Mouse (Mus musculus): ENCODE results near the gene Gm21992. TPM values are rescaled to one million over a fixed set of nuclear protein-coding genes. Genes with fewer than 3 reads are reported as not detected.

Gm21992 gene
- 10 to 100 TPM; 32.0 to 43.4 (median 35.6) TPM for polyA plus RNA-seq (2017; shearing (Covaris generic))

- ATAC-seq = peak; percentile 97
Measured at GRCm38 (mm10) chr19:4811063-4811908, at the start of gene Gm21992, which contains the start of gene Rbm14. Gm21992 (minus strand) TSS chr19:4811612. Rbm14 (minus strand) TSS chr19:4811634.

- no peak for ATAC-seq
Measured at GRCm38 (mm10) chr19:4859081-4859480, 47.7 kb upstream of the Gm21992 start.

- no peak for ATAC-seq
Measured at GRCm38 (mm10) chr19:4855951-4856350, 44.5 kb upstream of the Gm21992 start.

GRCm38 (mm10) chr19:4855470-4855820 lies 44.0 kb upstream of the Gm21992 start:
- no peak for ATAC-seq

- ATAC-seq = no peak
Measured at GRCm38 (mm10) chr19:4854552-4855469, 43.4 kb upstream of the Gm21992 start, which contains the start of gene Ctsf. Ctsf (plus strand) TSS chr19:4855130.

- no peak for ATAC-seq
Measured at GRCm38 (mm10) chr19:4850281-4850680, 38.9 kb upstream of the Gm21992 start.

- no peak for ATAC-seq
Measured at GRCm38 (mm10) chr19:4849800-4850199, 38.4 kb upstream of the Gm21992 start.

- peak; percentile 65 for ATAC-seq
Measured at GRCm38 (mm10) chr19:4847490-4847889, 36.1 kb upstream of the Gm21992 start.

GRCm38 (mm10) chr19:4845846-4846245 lies 34.4 kb upstream of the Gm21992 start:
- ATAC-seq = no peak

GRCm38 (mm10) chr19:4842611-4843010 lies 31.2 kb upstream of the Gm21992 start:
- no peak for ATAC-seq

GRCm38 (mm10) chr19:4840848-4841247 lies 29.4 kb upstream of the Gm21992 start:
- no peak for ATAC-seq

- peak; percentile 98 for ATAC-seq
Measured at GRCm38 (mm10) chr19:4839149-4839548, 27.7 kb upstream of the Gm21992 start, which contains the start of the genes Ccs and Ccdc87. Ccs (minus strand) TSS chr19:4839332. Ccdc87 (plus strand) TSS chr19:4839366.

- no peak for ATAC-seq
Measured at GRCm38 (mm10) chr19:4838526-4839140, 27.2 kb upstream of the Gm21992 start.

GRCm38 (mm10) chr19:4837049-4837448 lies 25.6 kb upstream of the Gm21992 start:
- no peak for ATAC-seq

GRCm38 (mm10) chr19:4836096-4836495 lies 24.7 kb upstream of the Gm21992 start:
- ATAC-seq = no peak

- ATAC-seq = no peak
Measured at GRCm38 (mm10) chr19:4833977-4834376, 22.6 kb upstream of the Gm21992 start.

- no peak for ATAC-seq
Measured at GRCm38 (mm10) chr19:4829156-4829555, 17.7 kb upstream of the Gm21992 start.

GRCm38 (mm10) chr19:4828444-4829114 lies 17.2 kb upstream of the Gm21992 start:
- ATAC-seq = no peak

GRCm38 (mm10) chr19:4820678-4821303 lies 9.4 kb upstream of the Gm21992 start:
- ATAC-seq = no peak

- ATAC-seq = no peak
Measured at GRCm38 (mm10) chr19:4817182-4817835, 5.9 kb upstream of the Gm21992 start.

- no peak for ATAC-seq
Measured at GRCm38 (mm10) chr19:4813015-4813414, 1.6 kb upstream of the Gm21992 start.
